ENCODE assay signal across 8 mouse cellular contexts in genomic region chr8:84985049-84985683, GRCm38 (mm10). TPM values are rescaled to one million over a fixed set of nuclear protein-coding genes. Genes with fewer than 3 reads are reported as not detected.
DNase-seq lines count a peak whose midpoint lies in the region; ATAC-seq and TF ChIP-seq lines count a peak whose summit lies in the region.

No protein-coding gene starts in this region.

- TF ChIP-seq CTCF in kidney, postnatal 0 days (IDR thresholded peaks at IDR 0.05; ENCODE audit: low read depth), result no peak
- TF ChIP-seq CTCF in bone marrow, adult 2 months (IDR thresholded peaks at IDR 0.05; ENCODE audit: control insufficient read depth, insufficient read depth, low read length), result no peak
- no peak for TF ChIP-seq CTCF in lung, postnatal 0 days (IDR thresholded peaks at IDR 0.05)

- H3K4me3 ChIP-seq in kidney, postnatal 0 days (replicated peaks; ENCODE audit: low read depth, low read length), result peak overlapping the region; percentile 45
- H3K4me3 ChIP-seq in bone marrow, adult 2 months (replicated peaks; ENCODE audit: control insufficient read depth, low read depth, low read length), result peak overlapping the region; percentile 64
- H3K4me3 ChIP-seq in hindbrain, embryonic 14.5 days (replicated peaks; ENCODE audit: low read length), result peak overlapping the region; percentile 48
- peak overlapping the region; percentile 45 for H3K4me3 ChIP-seq in lung, postnatal 0 days (ENCODE audit: low read depth, low read length)

- no peak for TF ChIP-seq EP300 in lung, postnatal 0 days (IDR thresholded peaks at IDR 0.05)

- no peak for ATAC-seq in kidney, postnatal 0 days (replicated peaks; ENCODE audit: low FRiP score, low read depth)
- no peak for ATAC-seq in hindbrain, embryonic 14.5 days (ENCODE audit: low FRiP score)
- ATAC-seq in lung, postnatal 0 days, result no peak; the same call in 1 of the 2 replicates

- peak overlapping the region; percentile 62 for H3K9ac ChIP-seq in kidney, postnatal 0 days (ENCODE audit: low read depth, low read length)
- H3K9ac ChIP-seq in hindbrain, embryonic 14.5 days, result peak overlapping the region; percentile 58
- peak overlapping the region; percentile 62 for H3K9ac ChIP-seq in lung, postnatal 0 days (replicated peaks; ENCODE audit: low read depth)

- peak; percentile 52 for DNase-seq in kidney, postnatal 0 days (ENCODE audit: low spot score)
- DNase-seq in kidney, adult 11 months, result no peak
- DNase-seq in hindbrain, embryonic 14.5 days (ENCODE audit: low spot score), result no peak
- DNase-seq in lung, postnatal 0 days (ENCODE audit: low spot score), result peak; percentile 75
- DNase-seq in urinary bladder, postnatal 14 days (ENCODE audit: low spot score), result no peak
- no peak for DNase-seq in yolk sac, embryonic 10.5 days (ENCODE audit: low spot score)
- DNase-seq in right cerebral cortex, adult 2 months (ENCODE audit: low spot score in 2 of 2), result no peak

- H3K4me1 ChIP-seq in kidney, postnatal 0 days (replicated peaks; ENCODE audit: insufficient read depth, low read length), result peaks cover 53% of the 10 kb centered on the region
- H3K4me1 ChIP-seq in bone marrow, adult 2 months (ENCODE audit: control insufficient read depth, insufficient read depth, low read length), result peaks cover 16% of the 10 kb centered on the region
- peaks cover 31% of the 10 kb centered on the region for H3K4me1 ChIP-seq in hindbrain, embryonic 14.5 days (replicated peaks; ENCODE audit: control insufficient read depth, insufficient read depth, low read length)
- H3K4me1 ChIP-seq in lung, postnatal 0 days (ENCODE audit: insufficient read depth, low read depth, low read length), result peaks cover 59% of the 10 kb centered on the region

- no peaks in the 10 kb centered on the region for H3K9me3 ChIP-seq in kidney, postnatal 0 days (replicated peaks; ENCODE audit: low read length)
- no peaks in the 10 kb centered on the region for H3K9me3 ChIP-seq in hindbrain, embryonic 14.5 days (ENCODE audit: control insufficient read depth, low read length)
- H3K9me3 ChIP-seq in lung, postnatal 0 days (ENCODE audit: low read length), result no peaks in the 10 kb centered on the region

- H3K4me2 ChIP-seq in kidney, postnatal 0 days (ENCODE audit: low read length), result peak overlapping the region; percentile 99
- H3K4me2 ChIP-seq in hindbrain, embryonic 14.5 days (replicated peaks), result peak overlapping the region; percentile 89
- H3K4me2 ChIP-seq in lung, postnatal 0 days (replicated peaks; ENCODE audit: low read depth, low read length), result peak overlapping the region; percentile 91

- 0% methylated on average over 23 of the region's 23 CpGs for WGBS in kidney, postnatal 0 days
- 2% methylated on average over 23 of the region's 23 CpGs for WGBS in bone marrow, adult 2 months
- under 1% methylated on average over 23 of the region's 23 CpGs for WGBS in hindbrain, embryonic 14.5 days
- under 1% methylated on average over 23 of the region's 23 CpGs for WGBS in lung, postnatal 0 days

- H3K27me3 ChIP-seq in kidney, postnatal 0 days (ENCODE audit: insufficient read depth, low read length), result no peaks in the 10 kb centered on the region
- H3K27me3 ChIP-seq in hindbrain, embryonic 14.5 days (ENCODE audit: control insufficient read depth, insufficient read depth, low read length), result peaks cover 25% of the 10 kb centered on the region
- no peaks in the 10 kb centered on the region for H3K27me3 ChIP-seq in lung, postnatal 0 days (replicated peaks; ENCODE audit: insufficient read depth, low read length)

- H3K36me3 ChIP-seq in kidney, postnatal 0 days (ENCODE audit: insufficient read depth, low read length), result no peaks in the 10 kb centered on the region
- no peaks in the 10 kb centered on the region for H3K36me3 ChIP-seq in hindbrain, embryonic 14.5 days (replicated peaks; ENCODE audit: control insufficient read depth, insufficient read depth)
- no peaks in the 10 kb centered on the region for H3K36me3 ChIP-seq in lung, postnatal 0 days (ENCODE audit: insufficient read depth, low read length)

- TF ChIP-seq POLR2A in bone marrow, adult 2 months (IDR thresholded peaks at IDR 0.05; ENCODE audit: borderline replicate concordance, control insufficient read depth, low read depth, low read length), result no peak

- H3K27ac ChIP-seq in kidney, postnatal 0 days, result peak overlapping the region; percentile 91
- H3K27ac ChIP-seq in bone marrow, adult 2 months (ENCODE audit: control insufficient read depth, insufficient read depth, low read depth, low read length, poor library complexity), result peak overlapping the region; percentile 88
- peak overlapping the region; percentile 73 for H3K27ac ChIP-seq in hindbrain, embryonic 14.5 days
- peak overlapping the region; percentile 92 for H3K27ac ChIP-seq in lung, postnatal 0 days (ENCODE audit: low read length)

RNA-seq across cellular contexts. Expression of gene Hook2, which starts 5.2 kb away (rescaled TPM):
- polyA plus RNA-seq in kidney, postnatal 0 days (2015; fragmentation: Nextera tagmentation; extraction: Ambion mirVana), result 30.2 and 32.0 TPM in 2 replicates
- polyA plus RNA-seq in bone marrow, adult 2 months (2011; ENCODE audit: insufficient read depth, insufficient read length, low replicate concordance, missing spikeins), result 3.5 and 7.3 TPM in 2 replicates
- polyA plus RNA-seq in hindbrain, embryonic 14.5 days (2014; fragmentation: Nextera tagmentation; extraction: Ambion mirVana), result 24.6 and 27.3 TPM in 2 replicates
- polyA plus RNA-seq in lung, postnatal 0 days (2015; fragmentation: Nextera tagmentation; extraction: Ambion mirVana), result 19.2 and 22.3 TPM in 2 replicates

RNA-seq across cellular contexts. Expression of gene Junb, which starts 6.6 kb away (rescaled TPM):
- polyA plus RNA-seq in kidney, postnatal 0 days (2015; fragmentation: Nextera tagmentation; extraction: Ambion mirVana), result 22.7 and 27.7 TPM in 2 replicates
- 11.1 and 18.4 TPM in 2 replicates for polyA plus RNA-seq in bone marrow, adult 2 months (2011; ENCODE audit: insufficient read depth, insufficient read length, low replicate concordance, missing spikeins)
- polyA plus RNA-seq in hindbrain, embryonic 14.5 days (2014; fragmentation: Nextera tagmentation; extraction: Ambion mirVana), result 6.0 and 6.2 TPM in 2 replicates
- 69.0 and 126 TPM in 2 replicates for polyA plus RNA-seq in lung, postnatal 0 days (2015; fragmentation: Nextera tagmentation; extraction: Ambion mirVana)

RNA-seq across cellular contexts. Expression of gene Rnaseh2a, which starts 15.6 kb away (rescaled TPM):
- 101 and 103 TPM in 2 replicates for polyA plus RNA-seq in kidney, postnatal 0 days (2015; fragmentation: Nextera tagmentation; extraction: Ambion mirVana)
- polyA plus RNA-seq in bone marrow, adult 2 months (2011; ENCODE audit: insufficient read depth, insufficient read length, low replicate concordance, missing spikeins), result 40.8 and 54.9 TPM in 2 replicates
- polyA plus RNA-seq in hindbrain, embryonic 14.5 days (2014; fragmentation: Nextera tagmentation; extraction: Ambion mirVana), result 47.8 and 48.4 TPM in 2 replicates
- 46.4 and 55.7 TPM in 2 replicates for polyA plus RNA-seq in lung, postnatal 0 days (2015; fragmentation: Nextera tagmentation; extraction: Ambion mirVana)

RNA-seq across cellular contexts. Expression of gene Prdx2, which starts 15.8 kb away (rescaled TPM):
- polyA plus RNA-seq in kidney, postnatal 0 days (2015; fragmentation: Nextera tagmentation; extraction: Ambion mirVana), result 729 and 747 TPM in 2 replicates
- 1,113 and 1,804 TPM in 2 replicates for polyA plus RNA-seq in bone marrow, adult 2 months (2011; ENCODE audit: insufficient read depth, insufficient read length, low replicate concordance, missing spikeins)
- 1,143 and 1,221 TPM in 2 replicates for polyA plus RNA-seq in hindbrain, embryonic 14.5 days (2014; fragmentation: Nextera tagmentation; extraction: Ambion mirVana)
- polyA plus RNA-seq in lung, postnatal 0 days (2015; fragmentation: Nextera tagmentation; extraction: Ambion mirVana), result 337 and 356 TPM in 2 replicates

RNA-seq across cellular contexts. Expression of gene Gm49661, which starts 15.9 kb away (rescaled TPM):
- polyA plus RNA-seq in kidney, postnatal 0 days (2015; fragmentation: Nextera tagmentation; extraction: Ambion mirVana), result not detected in 2 replicates
- polyA plus RNA-seq in bone marrow, adult 2 months (2011; ENCODE audit: insufficient read depth, insufficient read length, low replicate concordance, missing spikeins), result not detected in 2 replicates
- not detected in 2 replicates for polyA plus RNA-seq in hindbrain, embryonic 14.5 days (2014; fragmentation: Nextera tagmentation; extraction: Ambion mirVana)
- polyA plus RNA-seq in lung, postnatal 0 days (2015; fragmentation: Nextera tagmentation; extraction: Ambion mirVana), result 1.1 TPM in 1 of 2 replicates, not detected in the other

Comparison
In these comparisons a context has a peak if more than half of its experiments do, and no peak if none do; other contexts are left out.
1. DNase-seq: peak in kidney, postnatal 0 days (single experiment) and lung, postnatal 0 days (single experiment); none in kidney, adult 11 months (single experiment), hindbrain, embryonic 14.5 days (single experiment), urinary bladder, postnatal 14 days (single experiment), yolk sac, embryonic 10.5 days (single experiment) and right cerebral cortex, adult 2 months (0 of 2).
2. Peak in every context shown above with its lines, with median percentiles within 50 percentile points of each other: H3K27ac ChIP-seq, H3K4me2 ChIP-seq, H3K4me3 ChIP-seq and H3K9ac ChIP-seq.